Mouse (Mus musculus): ENCODE data around the gene C1qtnf5.

Gene C1qtnf5

DNA sequence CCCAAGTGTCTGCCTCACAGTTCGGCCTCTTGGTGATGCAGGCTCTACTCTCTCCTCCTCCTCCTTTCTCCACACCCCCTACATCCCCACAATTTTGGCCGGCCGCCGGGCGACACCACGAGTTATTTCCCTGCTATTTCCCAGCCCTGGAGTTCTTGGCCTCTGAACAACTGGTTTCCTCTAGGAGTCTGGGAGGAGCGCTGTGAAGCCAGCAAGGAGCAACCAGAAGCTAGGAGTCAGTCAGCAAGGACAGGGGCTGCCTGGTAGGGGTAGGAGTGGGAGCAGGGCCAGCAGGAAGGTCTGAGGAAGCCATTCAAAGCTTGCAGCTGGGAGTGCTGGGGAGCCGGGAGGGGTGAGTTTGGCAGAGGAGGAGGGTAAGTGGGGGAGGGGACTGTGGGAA, at the start of gene C1qtnf5:
C1qtnf5 (plus strand) TSS at position 136 of the 400 bp plus-strand sequence.
- DNase-seq (ENCODE audit: low read depth, low spot score), result peak; percentile 83

- DNase-seq (ENCODE audit: low read depth, low spot score), result no peak
Observed at GRCm38 (mm10) chr9:44058606-44059005, 48.4 kb upstream of the C1qtnf5 start.

DNA sequence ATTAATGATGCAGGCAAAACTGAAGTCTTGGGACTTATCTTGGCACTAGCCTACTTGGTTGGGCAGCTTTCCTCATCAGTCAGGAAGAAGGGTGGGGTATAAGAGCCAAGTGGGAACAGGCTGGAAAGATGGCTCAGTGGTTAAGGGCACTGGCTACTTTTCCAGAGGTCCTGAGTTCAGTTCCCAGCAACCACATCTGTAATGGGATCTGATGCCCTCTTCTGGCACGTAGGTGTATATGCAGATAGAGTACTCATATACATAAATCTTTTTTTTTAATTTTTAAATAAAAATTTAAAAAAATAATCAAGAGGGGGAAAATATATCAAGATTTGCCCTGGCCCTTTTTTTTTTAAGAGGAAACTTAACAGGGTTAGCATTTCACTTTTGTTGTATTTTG, 41.9 kb upstream of the C1qtnf5 start:
- no peak for DNase-seq (ENCODE audit: low read depth, low spot score)

DNA sequence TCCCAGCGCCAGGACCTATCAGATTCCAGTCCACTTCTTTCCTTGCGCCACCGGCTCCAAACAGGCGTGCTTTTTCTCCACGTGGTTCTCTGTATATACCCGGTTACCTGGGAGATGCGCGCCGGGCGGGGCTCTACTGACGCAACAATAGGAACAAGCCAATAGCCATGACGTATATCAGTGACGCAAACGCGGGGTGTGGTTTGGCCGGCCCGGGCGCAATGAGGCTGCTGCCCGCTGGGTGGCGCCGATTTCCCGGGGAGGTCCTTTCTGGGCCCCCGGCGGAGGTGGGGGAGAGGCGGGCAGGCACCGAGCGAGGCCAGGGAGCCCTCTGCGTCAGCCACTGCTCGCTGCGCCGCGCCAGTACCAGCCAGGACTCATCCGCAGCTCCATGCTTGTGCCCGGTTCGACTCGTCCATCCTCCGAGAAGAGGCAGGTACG, 40.2 kb upstream of the C1qtnf5 start, which contains the start of gene Usp2:
Usp2 (plus strand) TSS at position 237 of the 441 bp plus-strand sequence.
- peak; percentile 98 for DNase-seq (ENCODE audit: low read depth, low spot score)

GRCm38 (mm10) chr9:44067241-44067959, 39.6 kb upstream of the C1qtnf5 start:
- no peak for DNase-seq (ENCODE audit: low read depth, low spot score)

DNA sequence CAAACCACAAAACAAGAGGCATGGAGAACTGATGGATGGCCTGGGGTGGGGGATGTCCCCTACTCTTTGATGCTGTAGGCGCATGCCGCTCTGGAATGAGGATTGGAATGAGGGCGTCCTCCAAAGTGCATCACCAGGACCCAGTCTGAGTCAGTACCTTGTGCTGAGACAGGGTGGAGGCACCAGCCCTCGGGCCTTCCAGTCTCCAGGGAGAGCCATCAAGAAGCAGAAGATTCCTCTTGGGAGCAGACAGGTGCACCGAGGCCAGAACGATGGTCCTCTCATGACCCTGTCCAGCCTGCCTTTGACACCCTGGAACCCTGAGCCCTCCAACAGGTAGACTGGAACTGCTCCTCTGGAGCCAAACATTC, 39.1 kb upstream of the C1qtnf5 start:
- DNase-seq (ENCODE audit: low read depth, low spot score), result no peak

DNA sequence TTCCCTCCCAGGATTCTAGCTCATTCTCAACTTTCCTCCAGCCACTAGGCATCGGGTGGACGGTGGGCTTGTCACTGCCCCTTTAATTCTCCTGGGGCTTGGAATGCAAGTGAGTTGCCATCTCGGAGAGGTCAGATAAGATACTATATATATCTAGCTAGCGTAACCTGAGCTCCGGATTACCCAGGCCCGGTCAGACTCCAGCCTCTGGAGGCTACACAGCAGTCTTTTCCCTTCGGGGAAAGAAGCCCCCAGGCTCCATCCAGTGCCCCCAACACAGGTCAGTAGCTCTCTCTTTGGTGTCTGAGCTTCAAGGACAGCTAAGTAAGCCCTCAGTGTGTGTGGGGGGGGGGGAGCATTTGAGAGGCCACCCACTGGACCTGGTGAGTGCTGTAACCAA, 37.8 kb upstream of the C1qtnf5 start:
- peak; percentile 80 for DNase-seq (ENCODE audit: low read depth, low spot score)

DNA sequence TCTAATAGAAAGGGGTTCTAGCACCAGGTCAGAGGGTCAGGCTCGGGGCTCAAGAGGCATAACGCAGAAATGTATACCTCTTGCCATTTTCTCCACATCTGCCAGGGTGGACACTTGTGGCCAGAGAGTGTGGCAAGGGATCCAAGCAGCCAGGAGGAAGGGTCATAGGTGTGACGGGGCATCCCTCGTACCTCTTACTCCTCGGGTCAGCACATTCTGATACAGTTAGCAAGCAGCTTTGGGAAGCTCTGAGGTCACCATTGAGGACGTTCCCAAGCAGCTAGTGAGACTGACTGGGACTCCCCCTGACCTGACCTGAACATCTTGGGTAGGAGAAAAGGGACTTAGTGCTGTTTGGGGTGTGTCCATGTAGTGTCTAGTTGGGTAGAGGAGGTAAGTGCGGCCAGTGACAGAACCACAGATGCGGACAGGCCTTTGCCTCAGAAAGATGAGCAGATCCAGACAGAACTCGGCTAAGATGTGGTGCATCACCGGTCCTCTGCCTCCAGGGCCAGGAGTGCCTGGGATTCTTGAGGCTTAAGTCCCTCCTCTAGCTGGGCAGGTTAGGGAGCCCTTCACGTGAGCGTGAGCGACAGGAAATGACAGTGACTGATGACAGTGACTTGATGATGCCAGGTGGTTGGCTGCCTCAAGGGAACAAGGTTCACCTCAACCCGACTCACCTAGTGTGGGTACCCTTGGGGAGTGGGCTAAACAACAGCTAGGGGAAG, 36.8 kb upstream of the C1qtnf5 start:
- peak; percentile 83 for DNase-seq (ENCODE audit: low read depth, low spot score)

GRCm38 (mm10) chr9:44070844-44071231, 36.2 kb upstream of the C1qtnf5 start:
- DNase-seq (ENCODE audit: low read depth, low spot score), result peak; percentile 72

DNA sequence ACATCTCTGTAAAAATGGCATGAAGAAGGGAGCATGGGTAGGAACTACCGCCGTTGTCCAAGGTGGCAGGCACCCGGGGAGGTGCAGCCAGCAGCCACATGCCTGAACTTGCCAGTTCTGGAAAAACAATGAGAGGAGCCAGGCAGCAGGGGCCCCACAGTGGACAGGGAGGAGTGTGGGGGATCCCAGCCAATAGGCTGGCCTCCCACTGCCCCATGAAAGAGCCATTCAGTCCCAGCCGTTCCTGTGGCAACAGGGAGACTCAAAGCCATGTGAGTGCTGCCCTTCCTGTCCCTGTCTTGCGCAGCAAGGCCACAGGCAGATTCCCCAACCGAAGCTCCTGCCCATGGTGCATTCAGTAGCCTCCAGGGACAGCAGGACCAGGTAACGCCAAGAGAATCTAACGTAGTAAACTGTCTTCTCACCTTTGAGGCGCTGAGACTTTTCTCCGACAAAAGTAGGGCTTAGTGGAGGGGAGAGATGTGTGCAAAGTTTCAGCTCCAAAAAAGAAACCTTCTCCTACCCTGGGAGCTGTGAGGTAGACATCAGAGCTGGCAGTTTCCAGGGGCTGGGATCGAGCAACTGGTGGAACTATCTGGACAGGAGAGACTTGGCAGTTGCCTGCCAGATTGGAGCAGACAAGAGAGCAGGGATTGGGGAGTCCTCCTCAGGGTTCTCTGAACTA, 35.0 kb upstream of the C1qtnf5 start:
- peak; percentile 56 for DNase-seq (ENCODE audit: low read depth, low spot score)

DNA sequence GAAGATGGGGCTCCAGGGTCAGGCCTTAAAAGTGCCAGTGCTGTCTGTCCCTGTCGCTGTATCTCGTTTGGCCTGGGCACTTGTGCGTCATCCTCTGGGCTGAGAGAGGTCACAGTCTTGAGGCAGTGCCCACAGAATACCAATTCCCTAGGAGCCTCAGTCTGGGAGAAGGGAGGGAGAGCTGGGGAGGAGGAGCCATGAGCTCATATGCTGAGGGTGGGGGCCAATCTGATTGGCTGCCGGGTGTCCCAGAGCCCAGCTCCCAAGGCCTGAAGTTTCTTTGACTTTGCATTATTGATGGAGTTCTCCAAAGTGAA, 34.5 kb upstream of the C1qtnf5 start:
- DNase-seq (ENCODE audit: low read depth, low spot score), result peak; percentile 96

DNA sequence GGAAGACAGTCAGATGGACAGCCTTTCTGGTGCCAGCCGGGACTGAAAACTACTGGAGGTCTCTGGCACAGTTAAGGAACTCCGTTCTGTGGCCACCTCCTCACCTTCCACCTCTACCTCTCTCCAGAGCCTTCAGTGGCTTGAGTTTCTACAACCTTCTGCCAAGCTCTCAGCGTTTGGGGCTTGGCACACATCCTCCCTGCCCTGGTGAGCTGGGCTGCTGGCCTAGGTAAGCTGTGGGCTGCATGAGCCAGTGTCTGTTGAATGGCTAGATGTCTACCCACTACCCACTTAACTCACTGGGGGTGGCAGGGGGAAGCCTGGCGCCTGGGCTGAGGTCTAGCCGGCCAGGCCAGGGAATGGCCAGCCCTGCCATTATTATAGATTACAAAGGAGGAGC, 33.9 kb upstream of the C1qtnf5 start:
- peak; percentile 72 for DNase-seq (ENCODE audit: low read depth, low spot score)

GRCm38 (mm10) chr9:44074395-44075275, 32.4 kb upstream of the C1qtnf5 start:
- peak; percentile 66 for DNase-seq (ENCODE audit: low read depth, low spot score)

DNA sequence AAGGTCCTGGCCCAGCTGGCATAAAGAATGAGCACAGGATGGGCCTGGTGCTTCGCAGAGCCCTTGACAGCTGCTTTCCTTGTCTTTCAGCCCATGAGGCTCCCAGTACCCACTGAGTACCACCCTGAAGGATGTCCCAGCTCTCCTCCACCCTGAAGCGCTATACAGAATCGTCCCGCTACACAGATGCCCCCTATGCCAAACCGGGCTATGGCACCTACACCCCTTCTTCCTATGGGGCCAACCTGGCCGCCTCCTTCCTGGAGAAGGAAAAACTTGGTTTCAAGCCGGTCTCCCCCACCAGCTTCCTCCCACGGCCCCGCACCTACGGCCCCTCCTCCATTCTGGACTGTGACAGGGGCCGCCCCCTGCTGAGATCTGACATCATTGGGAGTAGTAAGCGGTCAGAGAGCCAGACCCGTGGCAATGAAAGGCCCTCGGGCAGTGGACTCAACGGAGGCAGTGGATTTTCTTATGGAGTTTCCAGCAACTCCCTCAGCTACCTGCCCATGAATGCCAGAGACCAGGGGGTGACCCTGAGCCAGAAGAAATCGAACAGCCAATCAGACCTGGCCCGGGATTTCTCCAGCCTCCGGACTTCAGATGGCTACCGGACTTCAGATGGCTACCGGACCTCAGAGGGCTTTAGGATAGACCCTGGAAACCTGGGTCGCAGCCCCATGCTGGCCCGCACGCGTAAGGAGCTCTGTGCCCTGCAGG, 31.6 kb upstream of the C1qtnf5 start:
- DNase-seq (ENCODE audit: low read depth, low spot score), result peak; percentile 13

GRCm38 (mm10) chr9:44075996-44076763, 30.9 kb upstream of the C1qtnf5 start:
- DNase-seq (ENCODE audit: low read depth, low spot score), result peak; percentile 10

DNA sequence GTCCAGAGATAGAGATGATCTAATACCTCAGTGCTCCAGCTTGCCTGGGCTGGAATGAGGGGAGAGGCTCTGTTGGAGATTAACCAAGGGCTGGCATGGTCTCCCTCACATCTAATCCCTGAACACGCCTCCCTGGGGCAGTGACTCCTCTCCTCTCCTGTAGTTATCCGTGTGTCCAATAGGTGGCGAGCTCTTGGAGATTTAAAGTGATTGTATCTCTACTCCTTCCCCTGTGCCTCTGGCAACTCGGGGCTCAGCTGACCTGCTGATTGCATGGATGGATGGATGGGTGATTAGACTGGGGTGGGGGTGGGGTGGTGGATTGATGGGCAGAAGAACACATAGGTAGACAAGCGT, 30.3 kb upstream of the C1qtnf5 start:
- peak; percentile 93 for DNase-seq (ENCODE audit: low read depth, low spot score)

- peak; percentile 44 for DNase-seq (ENCODE audit: low read depth, low spot score)
Observed at GRCm38 (mm10) chr9:44077266-44077910, 29.7 kb upstream of the C1qtnf5 start.

DNA sequence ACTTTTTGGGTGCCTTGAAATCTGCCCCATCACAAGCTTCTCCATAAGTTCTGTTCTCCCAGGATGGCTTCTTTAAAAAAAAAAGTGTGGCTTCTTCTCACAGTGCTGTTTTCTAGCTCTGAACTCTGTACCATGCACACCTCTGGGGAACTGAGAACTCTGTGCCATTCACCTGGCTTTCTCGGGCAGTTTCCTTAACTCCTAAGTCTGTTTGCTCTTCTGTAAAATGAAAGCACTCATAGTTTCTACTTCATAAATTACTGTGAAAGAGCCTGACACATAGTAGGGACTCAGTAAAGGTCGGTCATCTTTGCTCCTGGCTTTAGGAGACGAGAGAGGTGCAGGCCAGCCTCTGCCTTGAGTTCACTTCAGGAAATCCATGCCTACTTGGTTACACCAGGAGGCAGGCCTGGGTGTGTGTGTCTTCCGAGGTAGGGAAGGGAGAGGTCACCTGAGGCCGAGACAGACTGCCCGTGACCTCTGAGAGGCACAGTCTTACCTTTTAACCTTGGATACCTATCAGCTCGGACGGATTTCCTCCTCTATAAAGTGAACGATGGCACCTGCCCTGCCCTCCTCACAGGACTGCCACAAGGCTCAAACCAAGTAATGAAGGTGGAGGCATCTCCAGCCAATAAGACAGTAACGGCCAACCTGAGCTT, 28.8 kb upstream of the C1qtnf5 start:
- DNase-seq (ENCODE audit: low read depth, low spot score), result peak; percentile 72

Data from skeletal muscle tissue, adult 2 months (tissue).